ENCODE assay signal across 7 mouse cellular contexts in the genomic region with DNA sequence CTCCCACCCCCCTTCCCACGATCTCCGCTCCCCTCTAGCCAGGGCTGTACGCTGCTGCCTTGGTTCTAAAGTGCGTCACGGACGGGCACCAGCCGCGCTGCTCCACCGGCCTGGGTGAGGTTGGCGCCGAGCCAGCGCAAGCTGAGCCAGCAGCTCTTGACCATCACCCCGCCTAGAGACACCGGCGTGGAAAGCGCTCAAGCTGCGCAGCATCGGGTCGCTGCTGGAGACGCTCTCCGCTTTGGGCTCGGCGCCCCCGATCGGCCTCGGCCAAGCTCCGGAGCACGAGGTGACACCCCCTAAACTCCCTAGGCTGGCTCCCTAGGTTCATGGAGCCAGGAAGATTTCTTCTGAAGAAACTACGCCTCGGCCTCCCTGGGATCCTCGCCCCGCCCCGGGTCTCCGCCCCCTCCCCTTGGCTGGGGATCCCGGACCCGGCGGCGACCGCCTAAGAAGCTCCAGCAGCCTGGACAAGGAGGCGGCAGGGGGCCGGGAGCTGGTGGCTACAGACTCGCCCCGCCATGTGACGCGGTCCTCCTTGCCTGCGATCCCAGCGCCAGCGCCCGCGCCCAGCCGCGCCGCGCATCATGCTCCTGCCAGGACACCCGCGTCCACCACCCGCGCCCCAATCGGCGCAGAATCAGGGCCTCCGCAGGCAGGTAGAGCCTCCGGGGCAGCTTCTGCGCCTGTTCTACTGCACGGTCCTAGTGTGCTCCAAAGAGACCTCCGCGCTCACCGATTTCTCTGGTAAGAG. TPM values are rescaled to one million over a fixed set of nuclear protein-coding genes. Genes with fewer than 3 reads are reported as not detected.
DNase-seq lines count a peak whose midpoint lies in the region; ATAC-seq and TF ChIP-seq lines count a peak whose summit lies in the region.

No protein-coding gene starts in this region.

- DNase-seq in adrenal gland, adult 18-20 months (ENCODE audit: low spot score in 2 of 2) = peak; percentile 85 to 88
- peak; percentile 72 for DNase-seq in embryo, embryonic 10 days (ENCODE audit: low spot score)
- DNase-seq in gastrocnemius, postnatal 10 days = peak; percentile 72
- peak; percentile 38 for DNase-seq in induced T-regulatory cell, adult 2 months (ENCODE audit: low read depth)
- DNase-seq in left cerebral cortex, adult 2 months (ENCODE audit: extremely low spot score in 1 of 2, low spot score in 2 of 2) = peak; percentile 54 to 66
- DNase-seq in right cerebral cortex, postnatal 14 days = peak; percentile 50

- H3K27ac ChIP-seq in left cerebral cortex, adult 2 months = peak overlapping the region; percentile 82

- peak; percentile 33 for ATAC-seq in megakaryocyte, adult 5-6 weeks (ENCODE audit: poor library complexity, severe bottlenecking)

- no peak for TF ChIP-seq CTCF in left cerebral cortex, adult 2 months (IDR thresholded peaks at IDR 0.05)

- peak overlapping the region; percentile 77 for H3K4me3 ChIP-seq in left cerebral cortex, adult 2 months

- intact Hi-C loops in left cerebral cortex, adult 2 months (cut with DNase I) = loop anchor here (5.0 kb wide), 1 partner anchor 96 kb away; no protein-coding TSS in a partner anchor

RNA-seq across cellular contexts. Expression of gene Eva1c, which starts 4.3 kb away (rescaled TPM):
- 1 to 10 TPM; 5.2 to 8.2 TPM for total RNA-seq in adrenal gland, adult 18-20 months (2021)
- under 1 TPM; 0.56 to 0.59 TPM for total RNA-seq in gastrocnemius, postnatal 10 days (2021)
- total RNA-seq in left cerebral cortex, adult 2 months (2021) = 1 to 10 TPM; 1.7 to 2.7 TPM
- total RNA-seq in megakaryocyte, adult 5-6 weeks (2015) = not detected in 2 replicates
- total RNA-seq in megakaryocyte, adult 5-6 weeks (2017) = not detected in 2 replicates

RNA-seq across cellular contexts. Expression of gene Urb1, which starts 20.6 kb away (rescaled TPM):
- 10 to 100 TPM; 17.6 to 18.2 TPM for total RNA-seq in adrenal gland, adult 18-20 months (2021)
- 1 to 10 TPM; 5.0 to 5.7 TPM for total RNA-seq in gastrocnemius, postnatal 10 days (2021)
- 10 to 100 TPM; 15.8 to 21.3 TPM for total RNA-seq in left cerebral cortex, adult 2 months (2021)
- 3.6 and 5.9 TPM in 2 replicates for total RNA-seq in megakaryocyte, adult 5-6 weeks (2015)
- total RNA-seq in megakaryocyte, adult 5-6 weeks (2017) = 3.6 and 5.0 TPM in 2 replicates

Comparison
In these comparisons a context has a peak if more than half of its experiments do, and no peak if none do; other contexts are left out.
1. Peak in every context shown above with its lines: DNase-seq, ATAC-seq, H3K4me3 ChIP-seq and H3K27ac ChIP-seq.